Mouse (Mus musculus): ENCODE measurements around the gene Batf3. TPM values are rescaled to one million over a fixed set of nuclear protein-coding genes. Genes with fewer than 3 reads are reported as not detected.

Gene Batf3
- polyA plus RNA-seq, 1 experiment = 18.4 TPM

GRCm38 (mm10) chr1:191062781-191063485 is 34.7 kb upstream of the Batf3 start, which contains the start of the genes Tatdn3 and Nsl1:
Gene Tatdn3, minus strand, starts transcription at chr1:191062932.
Gene Nsl1, plus strand, starts transcription at chr1:191063012.
- TF ChIP-seq POLR2A (IDR thresholded peaks at IDR 0.05; ENCODE audit: control insufficient read depth, extremely low read depth, insufficient read depth, low read length, poor library complexity) = no peak
- TF ChIP-seq CTCF (IDR thresholded peaks at IDR 0.05; ENCODE audit: borderline replicate concordance, control insufficient read depth, extremely low read depth, insufficient read depth, low read length, poor library complexity) = no peak
- Histone ChIP-seq H3K36me3 (ENCODE audit: control insufficient read depth, insufficient read depth, low read length) (no peaks in the 10 kb centered on the region), H3K27ac (ENCODE audit: control insufficient read depth, insufficient read depth, low read length) (no peak within 1 kb of the TSS), H3K4me1 (replicated peaks; ENCODE audit: control insufficient read depth, insufficient read depth, low read length) (0 out of 2 replicates have a peak, but pooled peaks cover 2% of the 10 kb centered on the region), H3K27me3 (ENCODE audit: control insufficient read depth, insufficient read depth, low read length) (no peaks in the 10 kb centered on the region), H3K4me3 (ENCODE audit: control insufficient read depth, insufficient read depth, low read length) (peak within 1 kb of the TSS; percentile 67)
- DNase-seq = peak; percentile 92
- WGBS = under 1% methylated on average over 56 of the region's 56 CpGs

- H3K36me3 ChIP-seq (ENCODE audit: control insufficient read depth, insufficient read depth, low read length) = peaks cover under 1% of the 10 kb centered on the region; the same call in 1 of the 2 replicates
- 0 out of 2 replicates have a peak, but pooled peaks cover 2% of the 10 kb centered on the region for H3K4me1 ChIP-seq (replicated peaks; ENCODE audit: control insufficient read depth, insufficient read depth, low read length)
- 66% methylated on average over 9 of the region's 9 CpGs for WGBS
- no peaks in the 10 kb centered on the region for H3K27me3 ChIP-seq (ENCODE audit: control insufficient read depth, insufficient read depth, low read length)
- H3K27ac ChIP-seq (ENCODE audit: control insufficient read depth, insufficient read depth, low read length) = no peak overlapping the region
- peak overlapping the region; percentile 20; the same call in 1 of the 2 replicates for H3K4me3 ChIP-seq (ENCODE audit: control insufficient read depth, insufficient read depth, low read length)
- no peak for DNase-seq
- TF ChIP-seq POLR2A (IDR thresholded peaks at IDR 0.05; ENCODE audit: control insufficient read depth, extremely low read depth, insufficient read depth, low read length, poor library complexity) (no peak), CTCF (IDR thresholded peaks at IDR 0.05; ENCODE audit: borderline replicate concordance, control insufficient read depth, extremely low read depth, insufficient read depth, low read length, poor library complexity) (no peak)
Measured at GRCm38 (mm10) chr1:191063700-191064099, 33.9 kb upstream of the Batf3 start.

- Histone ChIP-seq H3K4me1 (replicated peaks; ENCODE audit: control insufficient read depth, insufficient read depth, low read length) (0 out of 2 replicates have a peak, but pooled peaks cover 2% of the 10 kb centered on the region), H3K27me3 (ENCODE audit: control insufficient read depth, insufficient read depth, low read length) (no peaks in the 10 kb centered on the region), H3K27ac (ENCODE audit: control insufficient read depth, insufficient read depth, low read length) (no peak overlapping the region), H3K36me3 (ENCODE audit: control insufficient read depth, insufficient read depth, low read length) (peaks cover 5% of the 10 kb centered on the region; the same call in 1 of the 2 replicates), H3K4me3 (ENCODE audit: control insufficient read depth, insufficient read depth, low read length) (no peak overlapping the region)
- 98% methylated on average over 2 of the region's 2 CpGs for WGBS
- TF ChIP-seq CTCF (IDR thresholded peaks at IDR 0.05; ENCODE audit: borderline replicate concordance, control insufficient read depth, extremely low read depth, insufficient read depth, low read length, poor library complexity) (no peak), POLR2A (IDR thresholded peaks at IDR 0.05; ENCODE audit: control insufficient read depth, extremely low read depth, insufficient read depth, low read length, poor library complexity) (no peak)
- DNase-seq = no peak
Measured at GRCm38 (mm10) chr1:191064535-191064934, 33.1 kb upstream of the Batf3 start.

- WGBS = 95% methylated on average over 4 of the region's 4 CpGs
- no peak for TF ChIP-seq CTCF (IDR thresholded peaks at IDR 0.05; ENCODE audit: borderline replicate concordance, control insufficient read depth, extremely low read depth, insufficient read depth, low read length, poor library complexity)
- no peak for TF ChIP-seq POLR2A (IDR thresholded peaks at IDR 0.05; ENCODE audit: control insufficient read depth, extremely low read depth, insufficient read depth, low read length, poor library complexity)
- 0 out of 2 replicates have a peak, but pooled peaks cover 2% of the 10 kb centered on the region for H3K4me1 ChIP-seq (replicated peaks; ENCODE audit: control insufficient read depth, insufficient read depth, low read length)
- H3K36me3 ChIP-seq (ENCODE audit: control insufficient read depth, insufficient read depth, low read length) = peaks cover 9% of the 10 kb centered on the region; the same call in 1 of the 2 replicates
- no peak overlapping the region for H3K4me3 ChIP-seq (ENCODE audit: control insufficient read depth, insufficient read depth, low read length)
- no peaks in the 10 kb centered on the region for H3K27me3 ChIP-seq (ENCODE audit: control insufficient read depth, insufficient read depth, low read length)
- DNase-seq = no peak
- H3K27ac ChIP-seq (ENCODE audit: control insufficient read depth, insufficient read depth, low read length) = no peak overlapping the region
Measured at GRCm38 (mm10) chr1:191065188-191065587, 32.5 kb upstream of the Batf3 start.

- Histone ChIP-seq H3K4me1 (replicated peaks; ENCODE audit: control insufficient read depth, insufficient read depth, low read length) (0 out of 2 replicates have a peak, but pooled peaks cover 2% of the 10 kb centered on the region), H3K27ac (ENCODE audit: control insufficient read depth, insufficient read depth, low read length) (no peak overlapping the region), H3K4me3 (ENCODE audit: control insufficient read depth, insufficient read depth, low read length) (no peak overlapping the region), H3K27me3 (ENCODE audit: control insufficient read depth, insufficient read depth, low read length) (no peaks in the 10 kb centered on the region), H3K36me3 (ENCODE audit: control insufficient read depth, insufficient read depth, low read length) (peaks cover 26% of the 10 kb centered on the region; the same call in 1 of the 2 replicates)
- 98% methylated on average over 5 of the region's 5 CpGs for WGBS
- TF ChIP-seq POLR2A (IDR thresholded peaks at IDR 0.05; ENCODE audit: control insufficient read depth, extremely low read depth, insufficient read depth, low read length, poor library complexity) (no peak), CTCF (IDR thresholded peaks at IDR 0.05; ENCODE audit: borderline replicate concordance, control insufficient read depth, extremely low read depth, insufficient read depth, low read length, poor library complexity) (no peak)
- no peak for DNase-seq
Measured at GRCm38 (mm10) chr1:191068377-191068776, 29.3 kb upstream of the Batf3 start.

- no peaks in the 10 kb centered on the region for H3K4me1 ChIP-seq (replicated peaks; ENCODE audit: control insufficient read depth, insufficient read depth, low read length)
- peaks cover 29% of the 10 kb centered on the region; the same call in 1 of the 2 replicates for H3K36me3 ChIP-seq (ENCODE audit: control insufficient read depth, insufficient read depth, low read length)
- 97% methylated on average over 4 of the region's 4 CpGs for WGBS
- H3K4me3 ChIP-seq (ENCODE audit: control insufficient read depth, insufficient read depth, low read length) = no peak overlapping the region
- DNase-seq = no peak
- no peaks in the 10 kb centered on the region for H3K27me3 ChIP-seq (ENCODE audit: control insufficient read depth, insufficient read depth, low read length)
- H3K27ac ChIP-seq (ENCODE audit: control insufficient read depth, insufficient read depth, low read length) = no peak overlapping the region
- TF ChIP-seq POLR2A (IDR thresholded peaks at IDR 0.05; ENCODE audit: control insufficient read depth, extremely low read depth, insufficient read depth, low read length, poor library complexity) (no peak), CTCF (IDR thresholded peaks at IDR 0.05; ENCODE audit: borderline replicate concordance, control insufficient read depth, extremely low read depth, insufficient read depth, low read length, poor library complexity) (no peak)
Measured at GRCm38 (mm10) chr1:191070259-191070658, 27.4 kb upstream of the Batf3 start.

Data from thymus, adult 2 months (tissue).